Mouse (Mus musculus) kidney, postnatal 10 days (tissue): ENCODE data around the gene Wdr86.
"Not testable (repeated sequence)": the region's sequence is repeated elsewhere in the genome, so short reads cannot be mapped to it uniquely, and the experiment has no call there.

ENCODE experiments used
- DNase-seq: peaks from one replicate; pipeline ENCODE4 v3.0.0; 2021; ENCODE audit warnings: mixed read lengths

The Wdr86 gene

DNA sequence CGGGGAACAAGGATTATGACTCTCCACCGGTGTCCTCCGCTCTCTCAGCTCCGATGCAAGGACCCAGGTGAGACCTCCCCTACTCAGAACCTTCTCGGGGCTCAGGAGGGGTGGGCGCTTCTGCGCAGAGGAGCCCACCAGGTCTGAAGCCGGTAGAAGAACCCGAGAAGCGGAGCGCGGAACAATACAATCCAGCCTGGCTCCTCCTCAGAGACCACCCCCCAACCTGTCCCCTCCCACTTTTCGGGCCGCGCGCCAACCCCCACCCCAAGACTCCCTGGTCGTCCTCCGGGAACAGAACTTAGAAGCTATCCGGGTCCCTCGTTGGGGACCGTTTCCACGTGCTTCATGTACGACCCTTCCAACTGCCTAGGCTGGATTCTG is at the start of gene Wdr86:
TSS of gene Wdr86 (minus strand) at position 240 of the 384 bp plus-strand sequence.
- peak; percentile 80 for DNase-seq

DNA sequence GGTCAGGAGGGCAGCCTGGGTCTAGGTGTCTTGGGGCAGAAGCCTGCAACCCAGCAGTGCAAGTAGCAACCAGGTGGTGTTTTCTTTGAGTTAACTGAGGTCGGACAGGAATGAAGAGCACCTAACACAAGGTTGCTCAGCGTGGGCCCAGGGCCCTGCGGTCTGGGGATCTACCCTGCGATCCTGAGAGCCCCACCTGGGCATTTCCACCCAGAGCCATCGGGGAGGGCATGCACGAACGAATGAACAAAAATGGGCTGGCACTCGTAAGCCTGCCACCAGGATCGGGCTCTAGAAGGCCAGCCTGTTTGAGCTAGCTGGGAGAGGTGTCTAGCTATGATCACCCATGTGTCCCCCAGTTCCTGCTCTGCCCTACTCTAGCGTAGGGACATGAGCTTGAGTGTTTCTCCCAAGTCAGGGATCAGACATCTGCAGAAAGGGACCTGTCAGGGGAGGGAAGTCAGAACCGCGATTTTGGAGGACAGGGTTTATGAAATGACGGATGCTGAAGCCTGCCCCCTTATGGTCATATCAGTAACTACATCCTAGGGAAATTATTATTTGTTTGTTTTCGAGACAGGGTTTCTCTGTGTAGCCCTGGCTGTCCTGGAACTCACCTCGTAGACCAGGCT is 49.5 kb upstream of the Wdr86 start:
- DNase-seq = no peak

- no peak for DNase-seq
Observed at GRCm38 (mm10) chr5:24779321-24779720, 48.8 kb upstream of the Wdr86 start.

GRCm38 (mm10) chr5:24778843-24779140 is 48.3 kb upstream of the Wdr86 start:
- no peak for DNase-seq

- DNase-seq = no peak
Observed at GRCm38 (mm10) chr5:24778082-24778842, 47.7 kb upstream of the Wdr86 start.

DNA sequence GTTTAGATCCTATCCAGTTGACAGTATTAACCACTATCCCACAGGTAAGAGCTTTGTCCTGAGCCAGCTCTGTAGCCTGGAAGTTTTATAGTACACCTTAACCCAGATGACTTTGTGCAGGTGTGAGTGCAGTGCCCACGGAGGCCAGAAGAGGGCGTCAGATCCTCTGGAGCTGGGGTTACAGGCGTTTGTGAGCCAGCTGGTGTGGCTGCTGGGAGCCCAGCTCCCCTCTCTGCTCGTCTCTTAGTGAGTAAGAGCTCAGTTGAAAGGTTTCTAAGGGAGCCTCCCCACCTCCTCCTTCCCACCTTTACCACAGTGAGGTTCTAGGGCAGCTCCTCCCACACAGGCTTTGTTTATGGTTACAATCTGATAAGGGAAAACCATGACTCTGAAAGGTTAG is 46.2 kb upstream of the Wdr86 start:
- DNase-seq = no peak

DNA sequence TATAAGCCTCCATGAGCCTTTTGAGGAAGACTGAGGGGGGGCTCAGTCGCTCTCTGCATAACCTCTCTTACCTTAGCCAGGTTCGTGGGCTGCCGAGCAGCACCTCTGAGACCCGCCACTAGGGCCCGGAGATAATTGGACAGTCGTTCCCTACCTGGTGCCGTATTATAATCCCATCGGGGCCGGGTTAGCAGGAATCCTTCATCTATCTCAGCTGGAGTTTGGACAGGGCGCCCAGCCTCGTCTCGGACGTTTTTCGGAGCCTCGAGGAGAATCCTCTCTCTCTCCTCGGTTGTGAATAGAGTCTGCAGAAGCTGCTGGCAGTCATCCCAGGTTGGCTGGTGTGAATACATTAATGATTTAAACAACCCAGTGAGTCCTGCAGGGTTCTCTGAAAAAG is 44.0 kb upstream of the Wdr86 start:
- not testable (repeated sequence) for DNase-seq

DNA sequence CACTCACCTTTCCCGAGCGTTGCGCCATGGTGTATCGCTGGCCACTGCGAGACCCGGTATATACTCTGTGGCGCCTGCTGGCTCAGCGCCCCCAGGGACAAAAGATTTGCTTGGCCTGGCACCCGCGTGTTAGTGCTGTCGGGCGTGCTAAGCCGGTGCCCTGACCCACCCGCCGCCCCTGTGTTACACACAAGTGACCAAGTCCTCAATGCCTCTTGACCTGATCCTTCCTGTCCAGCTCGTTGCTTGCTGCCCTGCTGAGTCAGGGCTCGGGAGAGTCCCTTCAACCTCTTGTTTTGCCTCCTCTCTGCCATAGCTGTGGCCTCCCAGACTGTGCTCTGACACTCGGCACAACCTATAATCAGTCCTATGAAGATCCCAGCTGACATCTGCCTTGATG is 27.3 kb upstream of the Wdr86 start, which contains the start of gene Crygn:
TSS of gene Crygn (minus strand) at position 193 of the 400 bp plus-strand sequence.
- no peak for DNase-seq

DNA sequence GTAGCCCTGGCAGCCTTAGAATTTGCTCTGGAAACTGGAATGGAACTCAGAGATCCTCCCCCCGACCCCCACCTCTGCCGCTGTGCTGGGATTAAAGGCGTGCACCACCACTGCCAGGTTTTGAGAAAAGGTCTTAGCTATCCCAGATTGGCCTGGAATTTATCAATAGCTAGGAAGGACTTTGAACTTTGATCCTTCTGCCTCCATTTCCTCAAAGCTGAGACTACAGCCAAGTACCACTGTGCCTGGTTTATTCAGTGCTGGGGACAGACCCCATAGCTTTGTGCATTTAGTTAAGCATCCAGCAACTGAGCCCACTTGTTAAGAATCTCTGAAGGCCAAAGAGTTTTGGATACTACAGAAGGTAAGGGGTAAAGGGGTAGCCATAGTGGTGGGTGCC is 26.4 kb upstream of the Wdr86 start:
- DNase-seq = no peak

- no peak for DNase-seq
Observed at GRCm38 (mm10) chr5:24752175-24752498, 21.6 kb upstream of the Wdr86 start.

DNA sequence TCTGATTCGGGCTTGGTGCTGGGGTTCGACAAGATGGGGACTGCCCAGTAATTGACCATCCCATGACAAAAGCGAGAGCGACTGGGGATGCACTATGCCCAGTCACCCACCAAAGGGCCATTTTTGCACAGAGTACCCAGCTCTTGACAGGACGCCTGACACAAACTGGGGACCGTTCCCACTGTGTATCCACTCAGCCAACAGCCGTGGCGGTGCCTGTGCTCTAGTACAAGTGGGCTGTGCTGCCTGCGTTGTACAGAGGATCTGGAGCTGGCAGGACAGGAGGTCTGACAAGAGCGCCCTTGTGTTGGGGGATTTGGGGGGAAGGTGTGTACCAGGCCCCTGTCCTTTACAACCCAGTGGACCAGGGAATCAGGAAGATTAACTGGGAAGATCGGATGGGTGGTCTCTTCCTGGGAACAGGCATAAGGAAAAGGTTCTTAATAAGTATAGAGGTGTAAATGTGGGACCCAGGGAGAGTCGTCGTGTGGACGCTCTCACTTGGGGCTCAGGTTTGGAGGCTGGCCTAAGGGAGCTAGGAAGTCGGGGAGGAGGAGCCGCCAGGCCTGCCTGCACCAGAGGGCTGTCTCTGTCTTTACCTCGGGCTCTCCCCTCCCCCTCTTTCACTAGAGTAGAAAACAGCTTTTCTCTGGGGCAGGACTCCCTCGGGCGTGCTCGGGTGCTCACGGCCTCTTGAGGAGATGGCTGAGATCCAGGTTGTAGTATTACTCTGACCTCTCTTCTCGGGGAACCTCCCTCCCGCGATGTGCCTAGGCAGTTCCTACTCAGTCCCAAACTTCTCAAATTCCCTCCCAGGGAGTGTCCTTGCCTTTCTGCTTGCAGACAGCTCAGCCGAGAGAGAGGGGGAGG is 21.0 kb upstream of the Wdr86 start:
- DNase-seq = peak; percentile 82

DNA sequence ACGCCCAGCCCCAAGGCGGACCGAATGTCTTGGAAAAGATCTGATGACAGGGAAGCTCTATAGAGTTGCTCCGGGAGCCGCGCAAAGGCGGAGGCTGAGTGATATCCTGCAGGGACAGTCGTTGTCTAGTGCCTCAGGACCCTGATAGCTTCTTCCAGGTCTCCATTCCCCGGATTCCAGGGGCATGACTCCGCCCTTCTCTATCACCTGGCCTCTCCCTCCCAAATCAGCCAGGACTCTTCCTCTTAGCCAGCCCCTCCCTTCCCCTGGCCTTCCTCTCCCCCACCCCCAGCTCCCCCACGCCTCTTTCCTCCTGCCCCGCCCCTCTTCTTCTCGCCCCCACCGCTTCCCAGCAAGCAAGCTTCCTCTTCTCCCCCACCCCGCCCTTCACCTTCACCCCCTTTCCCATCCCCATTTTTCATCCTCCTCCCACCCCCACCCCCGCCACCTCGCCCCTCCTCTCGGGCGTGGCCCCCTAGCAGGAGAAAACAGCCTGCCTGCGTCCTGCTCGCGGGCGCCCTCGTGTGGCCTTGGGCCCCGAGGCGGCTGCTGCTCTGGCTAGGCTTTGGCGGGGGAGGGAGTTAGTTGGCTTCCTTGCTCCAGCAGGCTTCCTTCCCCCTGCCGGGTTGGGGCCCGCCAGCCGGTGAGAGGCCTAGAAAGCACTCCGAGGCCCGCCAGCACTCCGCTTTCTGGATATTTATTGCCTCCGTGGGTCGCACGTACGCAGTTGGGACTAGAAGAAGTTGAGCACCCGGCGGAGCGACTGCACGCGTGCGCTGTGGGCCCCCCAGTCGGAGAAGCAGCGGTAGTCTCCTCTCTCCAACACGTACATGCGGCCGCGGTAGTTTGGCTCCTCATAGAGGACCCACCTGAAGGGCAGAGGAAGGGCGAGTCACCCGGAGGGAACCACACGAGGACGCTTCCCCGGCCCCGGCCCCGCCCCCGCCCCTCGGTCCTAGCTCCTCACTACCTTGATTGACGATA is 20.1 kb upstream of the Wdr86 start:
- DNase-seq = peak; percentile 94

DNA sequence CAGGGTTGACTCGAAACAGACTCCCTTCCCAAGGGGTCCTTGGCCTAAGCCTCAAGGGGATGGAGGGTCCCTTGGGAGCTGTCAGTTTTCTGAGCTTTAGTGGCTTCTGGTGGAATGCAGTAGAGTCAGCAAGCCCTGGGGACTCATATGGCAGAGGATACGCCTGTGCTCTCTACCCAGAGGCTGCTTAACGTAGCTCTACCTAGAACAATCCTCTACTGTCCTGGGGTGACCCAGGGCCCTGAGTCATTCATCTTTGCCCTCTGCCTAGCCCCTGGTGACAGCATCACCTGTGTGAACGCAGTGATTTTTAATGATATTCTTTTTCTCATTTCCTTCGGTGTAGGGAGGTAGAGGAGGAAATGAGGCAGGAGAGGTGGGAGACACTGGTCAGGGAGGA is 19.2 kb upstream of the Wdr86 start:
- DNase-seq = no peak

DNA sequence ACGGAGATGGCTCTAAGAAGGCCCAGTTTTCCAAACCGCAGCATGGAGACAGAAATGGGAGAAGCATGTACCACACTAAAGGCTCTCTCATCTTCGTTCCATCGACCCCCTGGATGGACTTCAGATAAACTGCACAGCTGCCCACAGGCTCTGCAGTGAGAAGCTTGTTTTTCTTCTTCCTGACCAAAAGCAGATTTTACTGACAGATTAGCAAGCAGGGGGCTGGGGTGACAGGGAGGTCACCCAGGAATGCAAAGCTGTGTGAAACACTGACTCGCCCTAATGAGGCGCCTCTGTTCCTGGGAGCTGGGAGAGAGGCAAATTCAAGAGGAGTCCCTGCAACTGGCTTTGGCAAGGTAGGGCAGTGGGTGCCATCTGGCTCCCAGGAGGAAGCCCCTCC is 17.0 kb upstream of the Wdr86 start:
- no peak for DNase-seq

DNA sequence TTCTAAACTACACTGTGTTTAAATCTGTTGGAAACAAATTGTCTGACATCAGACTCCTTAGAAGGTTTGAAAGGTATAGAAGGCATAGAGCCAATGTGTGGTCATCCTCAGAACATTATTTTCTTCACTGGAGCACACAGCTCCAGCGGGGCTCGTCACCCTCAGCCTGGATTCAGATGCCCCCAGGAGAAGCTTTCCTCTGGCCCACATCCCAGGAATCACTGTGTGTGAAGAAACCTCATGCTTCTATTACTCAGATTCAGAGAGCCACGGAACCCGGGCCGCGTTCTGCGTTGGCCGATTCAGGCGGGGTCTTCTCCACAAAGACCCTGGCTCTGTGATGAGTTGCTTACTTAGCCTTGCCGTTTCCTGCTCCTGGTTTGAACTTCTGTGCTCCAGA is 13.4 kb upstream of the Wdr86 start:
- no peak for DNase-seq

DNA sequence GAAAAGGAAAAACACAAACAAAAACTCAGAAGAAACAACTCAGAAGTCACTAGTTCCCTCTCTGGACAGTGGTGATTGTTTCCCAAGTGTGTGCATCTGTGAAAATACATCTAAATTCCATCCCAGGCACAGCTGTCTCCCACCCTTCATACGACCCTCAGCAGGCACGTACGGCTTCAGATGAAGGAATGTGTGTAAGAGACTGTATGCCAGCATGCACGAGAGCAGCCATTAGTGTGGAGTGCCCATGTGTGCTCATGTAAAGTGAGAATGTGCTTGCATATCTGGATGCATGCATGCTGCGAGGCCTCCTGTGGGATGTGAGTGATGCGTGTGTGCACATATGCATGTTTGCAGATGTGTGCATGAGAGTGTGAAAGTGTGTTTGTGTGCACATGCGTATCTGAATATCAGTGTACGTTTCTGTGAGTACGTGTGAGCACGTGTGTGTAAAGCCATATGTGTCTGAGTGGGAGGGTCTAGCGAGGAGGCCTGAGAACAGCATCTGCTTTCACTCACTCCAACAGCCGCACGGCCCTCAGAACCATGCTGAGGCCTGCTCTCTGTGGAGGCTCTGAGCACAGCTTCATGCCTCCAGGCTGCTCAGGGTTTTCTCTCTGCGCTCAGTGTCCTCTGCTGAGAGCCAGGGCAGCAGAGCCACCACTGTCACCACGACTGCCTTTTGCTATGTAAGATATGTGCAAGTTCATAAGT is 10.8 kb upstream of the Wdr86 start:
- DNase-seq = peak; percentile 33

DNA sequence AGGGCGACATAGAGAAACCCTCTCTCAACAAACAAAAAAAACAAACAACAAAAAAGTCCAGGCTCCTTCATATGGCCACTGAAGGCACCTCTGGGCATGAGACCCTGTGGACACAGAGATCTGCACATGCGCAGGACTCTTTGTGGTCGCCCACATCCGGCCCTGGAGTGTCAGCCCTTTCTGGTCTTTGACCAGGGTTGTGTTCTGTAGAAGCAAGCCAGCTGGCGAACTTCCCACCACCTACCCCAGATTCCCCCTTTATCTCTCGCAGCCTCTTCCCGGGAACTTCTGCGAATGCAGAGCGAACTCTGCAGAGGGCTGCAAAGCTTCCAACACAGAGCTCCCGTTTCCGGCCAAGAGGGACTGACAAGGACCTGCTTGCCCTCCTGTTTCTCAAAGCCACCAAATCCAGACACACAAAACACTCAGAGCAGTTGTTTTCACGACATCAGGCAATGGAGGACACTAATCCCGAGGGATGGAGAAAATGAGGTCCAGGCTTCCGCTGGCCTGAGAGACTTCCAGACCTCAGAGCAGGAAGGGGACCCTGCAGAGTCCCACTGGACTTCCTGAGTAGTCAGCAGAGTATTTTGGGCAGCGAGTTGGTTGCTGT is 8.7 kb upstream of the Wdr86 start:
- peak; percentile 90 for DNase-seq

DNA sequence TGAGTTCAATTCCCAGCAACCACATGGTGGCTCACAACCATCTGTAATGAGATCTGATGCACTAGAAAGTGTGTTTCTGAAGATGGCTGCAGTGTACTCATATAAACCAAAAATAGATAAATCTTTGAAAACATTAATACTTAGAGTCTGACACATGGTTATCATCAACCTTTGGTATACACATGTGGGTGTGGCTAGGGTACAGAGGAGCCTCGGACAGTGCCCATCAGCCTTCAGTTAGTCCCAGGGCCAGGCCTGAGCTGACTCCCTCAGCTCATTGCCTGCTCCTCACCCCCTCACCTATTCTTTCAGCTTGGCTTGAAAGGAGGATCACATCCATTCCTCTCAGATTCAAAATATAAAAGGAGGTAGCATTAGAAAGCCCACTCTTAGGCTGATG is 8.0 kb upstream of the Wdr86 start:
- DNase-seq = no peak

DNA sequence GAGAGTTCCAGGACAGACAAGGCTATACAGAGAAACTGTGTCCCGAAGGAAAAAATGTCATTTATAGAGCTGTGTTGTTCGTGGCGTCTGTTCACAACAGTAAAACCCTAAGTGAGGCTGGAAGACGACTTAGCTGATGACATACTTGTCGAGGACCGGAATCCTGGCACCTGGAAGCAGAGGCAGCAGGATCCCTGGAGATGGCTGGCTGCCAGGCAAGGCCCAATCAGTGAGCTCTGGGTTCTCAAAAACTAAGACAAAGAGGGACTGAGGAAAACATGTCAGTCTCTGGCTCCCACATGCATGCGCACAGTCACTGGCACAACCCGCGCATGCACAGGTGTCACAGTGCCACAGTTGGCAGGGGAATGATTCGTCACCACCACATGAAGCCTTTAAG is 7.1 kb upstream of the Wdr86 start:
- no peak for DNase-seq

DNA sequence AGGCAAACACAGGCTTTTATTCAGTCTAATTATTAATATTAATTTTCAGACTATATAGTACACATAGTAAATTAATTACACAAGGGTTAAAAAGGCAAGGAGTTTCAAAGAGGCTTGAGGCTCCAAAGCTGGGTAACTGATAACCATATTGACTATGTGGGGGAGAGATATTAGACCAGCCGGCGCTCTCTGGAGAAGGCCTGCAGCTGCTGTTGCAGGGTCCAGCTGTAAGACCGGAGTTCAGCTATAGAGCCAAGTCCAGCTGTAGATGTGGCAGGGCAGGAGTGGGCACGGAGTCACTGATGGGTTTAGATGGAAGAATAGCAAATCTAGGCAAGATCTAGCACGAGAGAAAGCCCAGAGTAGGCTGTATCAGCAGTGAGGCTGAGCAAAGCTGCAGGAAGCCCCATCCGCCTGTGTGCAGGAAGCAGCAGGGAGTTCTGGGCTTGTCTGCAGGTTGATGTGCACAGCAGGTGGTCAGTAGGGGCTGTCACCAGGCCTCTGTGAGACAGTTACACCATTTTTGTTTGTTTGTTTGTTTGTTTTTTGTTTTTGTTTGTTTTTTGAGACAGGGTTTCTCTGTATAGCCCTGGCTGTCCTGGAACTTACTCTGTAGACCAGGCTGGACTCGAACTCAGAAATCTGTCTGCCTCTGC is 3.4 kb upstream of the Wdr86 start:
- DNase-seq = peak; percentile 26

DNA sequence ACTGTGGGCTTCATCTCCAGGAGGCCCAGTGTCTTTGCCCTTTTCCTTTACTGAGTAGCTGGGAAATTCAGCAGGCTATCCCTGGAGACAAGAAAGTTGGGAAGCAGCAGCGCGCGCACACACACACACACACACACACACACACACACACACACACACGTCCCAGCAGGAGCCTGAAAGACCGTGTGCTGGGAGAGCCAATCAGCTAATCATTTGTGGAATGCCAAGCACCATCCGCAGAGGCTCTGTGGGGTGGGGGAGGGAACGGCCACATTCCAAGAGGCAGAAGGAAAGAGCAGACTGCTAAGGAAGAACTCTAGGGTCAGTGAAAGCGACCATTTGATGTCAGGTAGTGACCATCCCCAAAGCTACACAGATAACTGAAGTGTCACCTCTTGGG is 2.6 kb upstream of the Wdr86 start:
- DNase-seq = peak; percentile 84
